Mouse (Mus musculus): Measurements from ENCODE around the gene Bpifc. TPM values are rescaled to one million over a fixed set of nuclear protein-coding genes. Genes with fewer than 3 reads are reported as not detected.

Bpifc gene
- polyA plus RNA-seq, 1 experiment, result not detected

GRCm38 (mm10) chr10:85994543-85995104 is 17.1 kb downstream of the Bpifc start:
- no peaks in the 10 kb centered on the region for H3K36me3 ChIP-seq (ENCODE audit: control insufficient read depth, insufficient read depth)
- no peak overlapping the region for H3K4me3 ChIP-seq (ENCODE audit: insufficient read depth, poor library complexity, severe bottlenecking)
- H3K79me2 ChIP-seq (ENCODE audit: control insufficient read depth, insufficient read depth), result no peaks in the 10 kb centered on the region
- no peak for TF ChIP-seq CTCF (IDR thresholded peaks at IDR 0.05; ENCODE audit: control insufficient read depth, insufficient read depth, insufficient read length)
- no peak for TF ChIP-seq FOSL1 (IDR thresholded peaks at IDR 0.05; ENCODE audit: insufficient read depth, low read length, poor library complexity, severe bottlenecking)
- TF ChIP-seq MYOD1 (IDR thresholded peaks at IDR 0.05; ENCODE audit: control insufficient read depth, insufficient read length, low read depth), result no peak
- TF ChIP-seq MYOG (IDR thresholded peaks at IDR 0.05; ENCODE audit: control insufficient read depth, extremely low read depth, insufficient read length), result no peak
- no peak overlapping the region for H3ac ChIP-seq (ENCODE audit: control insufficient read depth, insufficient read length, low read depth)
- peaks cover 44% of the 10 kb centered on the region for H3K27me3 ChIP-seq (ENCODE audit: control insufficient read depth, insufficient read depth, insufficient read length)
- H3K79me3 ChIP-seq (ENCODE audit: low read depth), result no peaks in the 10 kb centered on the region

- Histone ChIP-seq H3K79me3 (ENCODE audit: low read depth) (no peaks in the 10 kb centered on the region), H3K27me3 (ENCODE audit: control insufficient read depth, insufficient read depth, insufficient read length) (peaks cover 44% of the 10 kb centered on the region), H3ac (ENCODE audit: control insufficient read depth, insufficient read length, low read depth) (no peak overlapping the region), H3K79me2 (ENCODE audit: control insufficient read depth, insufficient read depth) (no peaks in the 10 kb centered on the region), H3K36me3 (ENCODE audit: control insufficient read depth, insufficient read depth) (no peaks in the 10 kb centered on the region), H3K4me3 (ENCODE audit: insufficient read depth, poor library complexity, severe bottlenecking) (no peak overlapping the region)
- TF ChIP-seq FOSL1 (IDR thresholded peaks at IDR 0.05; ENCODE audit: insufficient read depth, low read length, poor library complexity, severe bottlenecking), result no peak
- no peak for TF ChIP-seq MYOG (IDR thresholded peaks at IDR 0.05; ENCODE audit: control insufficient read depth, extremely low read depth, insufficient read length)
- TF ChIP-seq MYOD1 (IDR thresholded peaks at IDR 0.05; ENCODE audit: control insufficient read depth, insufficient read length, low read depth), result no peak
- no peak for TF ChIP-seq MAX (IDR thresholded peaks at IDR 0.05)
- TF ChIP-seq CTCF (IDR thresholded peaks at IDR 0.05; ENCODE audit: control insufficient read depth, insufficient read depth, insufficient read length), result no peak
- no peak for TF ChIP-seq USF1 (IDR thresholded peaks at IDR 0.05; ENCODE audit: low read depth)
- TF ChIP-seq CEBPB (IDR thresholded peaks at IDR 0.05; ENCODE audit: low read depth), result no peak
Observed at GRCm38 (mm10) chr10:85993836-85994235, 17.9 kb downstream of the Bpifc start.

- Histone ChIP-seq H3ac (ENCODE audit: control insufficient read depth, insufficient read length, low read depth) (no peak overlapping the region), H3K79me3 (ENCODE audit: low read depth) (no peaks in the 10 kb centered on the region), H3K79me2 (ENCODE audit: control insufficient read depth, insufficient read depth) (no peaks in the 10 kb centered on the region), H3K4me3 (ENCODE audit: insufficient read depth, poor library complexity, severe bottlenecking) (no peak overlapping the region), H3K36me3 (ENCODE audit: control insufficient read depth, insufficient read depth) (no peaks in the 10 kb centered on the region), H3K27me3 (ENCODE audit: control insufficient read depth, insufficient read depth, insufficient read length) (peaks cover 37% of the 10 kb centered on the region)
- TF ChIP-seq CEBPB (IDR thresholded peaks at IDR 0.05; ENCODE audit: low read depth) (no peak), USF1 (IDR thresholded peaks at IDR 0.05; ENCODE audit: low read depth) (no peak), MYOG (IDR thresholded peaks at IDR 0.05; ENCODE audit: control insufficient read depth, extremely low read depth, insufficient read length) (no peak), MYOD1 (IDR thresholded peaks at IDR 0.05; ENCODE audit: control insufficient read depth, insufficient read length, low read depth) (no peak)
Observed at GRCm38 (mm10) chr10:85992412-85992811, 19.3 kb downstream of the Bpifc start.

GRCm38 (mm10) chr10:85989412-85990115 is 22.1 kb downstream of the Bpifc start:
- peaks cover 31% of the 10 kb centered on the region for H3K27me3 ChIP-seq (ENCODE audit: control insufficient read depth, insufficient read depth, insufficient read length)
- no peaks in the 10 kb centered on the region for H3K79me3 ChIP-seq (ENCODE audit: low read depth)
- H3K4me3 ChIP-seq (ENCODE audit: insufficient read depth, poor library complexity, severe bottlenecking), result no peak overlapping the region
- no peak for TF ChIP-seq FOSL1 (IDR thresholded peaks at IDR 0.05; ENCODE audit: insufficient read depth, low read length, poor library complexity, severe bottlenecking)
- no peak for TF ChIP-seq MYOG (IDR thresholded peaks at IDR 0.05; ENCODE audit: control insufficient read depth, extremely low read depth, insufficient read length)
- TF ChIP-seq USF1 (IDR thresholded peaks at IDR 0.05; ENCODE audit: low read depth), result no peak
- TF ChIP-seq MYOD1 (IDR thresholded peaks at IDR 0.05; ENCODE audit: control insufficient read depth, insufficient read length, low read depth), result no peak
- no peak for TF ChIP-seq MAX (IDR thresholded peaks at IDR 0.05)
- no peak for TF ChIP-seq CEBPB (IDR thresholded peaks at IDR 0.05; ENCODE audit: low read depth)
- no peaks in the 10 kb centered on the region for H3K79me2 ChIP-seq (ENCODE audit: control insufficient read depth, insufficient read depth)
- H3ac ChIP-seq (ENCODE audit: control insufficient read depth, insufficient read length, low read depth), result no peak overlapping the region
- H3K36me3 ChIP-seq (ENCODE audit: control insufficient read depth, insufficient read depth), result no peaks in the 10 kb centered on the region

- H3ac ChIP-seq (ENCODE audit: control insufficient read depth, insufficient read length, low read depth), result no peak overlapping the region
- H3K4me3 ChIP-seq (ENCODE audit: insufficient read depth, poor library complexity, severe bottlenecking), result no peak overlapping the region
- no peak for TF ChIP-seq FOSL1 (IDR thresholded peaks at IDR 0.05; ENCODE audit: insufficient read depth, low read length, poor library complexity, severe bottlenecking)
- no peak for TF ChIP-seq MAX (IDR thresholded peaks at IDR 0.05)
- TF ChIP-seq MYOD1 (IDR thresholded peaks at IDR 0.05; ENCODE audit: control insufficient read depth, insufficient read length, low read depth), result no peak
- TF ChIP-seq USF1 (IDR thresholded peaks at IDR 0.05; ENCODE audit: low read depth), result no peak
- TF ChIP-seq CTCF (IDR thresholded peaks at IDR 0.05; ENCODE audit: control insufficient read depth, insufficient read depth, insufficient read length), result no peak
- no peak for TF ChIP-seq CEBPB (IDR thresholded peaks at IDR 0.05; ENCODE audit: low read depth)
- TF ChIP-seq MYOG (IDR thresholded peaks at IDR 0.05; ENCODE audit: control insufficient read depth, extremely low read depth, insufficient read length), result no peak
- H3K79me2 ChIP-seq (ENCODE audit: control insufficient read depth, insufficient read depth), result no peaks in the 10 kb centered on the region
- H3K79me3 ChIP-seq (ENCODE audit: low read depth), result no peaks in the 10 kb centered on the region
- H3K27me3 ChIP-seq (ENCODE audit: control insufficient read depth, insufficient read depth, insufficient read length), result peaks cover 15% of the 10 kb centered on the region
- H3K36me3 ChIP-seq (ENCODE audit: control insufficient read depth, insufficient read depth), result no peaks in the 10 kb centered on the region
Observed at GRCm38 (mm10) chr10:85972915-85973314, 38.8 kb downstream of the Bpifc start.

All from C2C12 (cell line).